Mouse (Mus musculus) heart, adult 2 months (tissue): ENCODE results near the gene Gabrb3.

Source experiments
- CTCF ChIP-seq: fragments of 200-600 bp; IDR thresholded peaks from 2 replicates; pipeline ENCODE4 v1.8.1; 2022; ENCODE audit warnings: antibody characterized with exemption, mild to moderate bottlenecking, moderate library complexity
- POLR2A ChIP-seq: fragments of 200-500 bp; IDR thresholded peaks from 2 replicates; pipeline ENCODE4 v1.6.1; 2011; ENCODE audit warnings: mild to moderate bottlenecking, low read depth, low read length, control low read depth; ENCODE audit not compliant: insufficient read depth

DNA sequence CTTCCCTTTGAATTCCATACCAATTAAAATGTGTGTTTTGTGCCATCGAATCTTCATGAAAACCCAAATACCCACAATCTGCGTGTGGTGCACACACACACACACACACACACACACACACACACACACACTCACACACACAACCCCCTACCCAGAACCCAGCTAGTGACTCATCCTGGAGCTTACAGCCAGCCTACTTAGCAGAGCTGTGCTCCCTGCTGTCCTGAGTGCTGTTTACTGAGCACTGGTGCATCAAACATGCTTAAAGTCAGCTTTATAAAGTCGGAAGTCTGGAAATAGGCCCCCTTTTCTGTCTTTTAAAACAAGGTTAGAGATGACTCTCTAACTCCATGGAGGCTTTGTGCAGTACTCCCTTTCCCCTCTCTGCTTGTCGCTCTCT is 83.3 kb downstream of the Gabrb3 start:
- TF ChIP-seq CTCF (no peak), POLR2A (no peak)
